Mouse (Mus musculus) midbrain, embryonic 12.5 days (tissue): ENCODE measurements around the gene Spryd3. TPM values are rescaled to one million over a fixed set of nuclear protein-coding genes. Genes with fewer than 3 reads are reported as not detected.
A peak's percentile ranks its signal among the peaks of the same experiment; 100 is the strongest.

Experiments used
- ATAC-seq: fragments of 200-750 bp; cut with Nextera tagmentation; 2 replicates; pipeline ENCODE4 v1.8.0; 2017; ENCODE audit warnings: low read depth, moderate TSS enrichment, moderate library complexity; ENCODE audit not compliant: low FRiP score
- H3K27ac ChIP-seq: fragments of 300-500 bp; sonication (generic); replicated peaks from 2 replicates; pipeline ENCODE4 v1.5.1; 2016; ENCODE audit warnings: mild to moderate bottlenecking
- H3K27me3 ChIP-seq: fragments of 300-500 bp; sonication (generic); 2 replicates; pipeline ENCODE4 v1.6.1; 2016; ENCODE audit warnings: mild to moderate bottlenecking
- H3K36me3 ChIP-seq: fragments of 300-500 bp; sonication (generic); 2 replicates; pipeline ENCODE4 v1.6.1; 2016
- H3K4me1 ChIP-seq: fragments of 300-500 bp; sonication (generic); 2 replicates; pipeline ENCODE4 v1.6.1; 2016
- H3K4me2 ChIP-seq: fragments of 300-500 bp; sonication (generic); replicated peaks from 2 replicates; pipeline ENCODE4 v1.6.1; 2016; ENCODE audit warnings: mild to moderate bottlenecking, moderate library complexity
- H3K4me3 ChIP-seq: fragments of 300-500 bp; sonication (generic); 2 replicates; pipeline ENCODE4 v1.5.1; 2016; ENCODE audit warnings: mild to moderate bottlenecking
- H3K9ac ChIP-seq: fragments of 300-500 bp; sonication (generic); replicated peaks from 2 replicates; pipeline ENCODE4 v1.6.1; 2016; ENCODE audit warnings: mild to moderate bottlenecking, moderate library complexity
- H3K9me3 ChIP-seq: fragments of 300-500 bp; sonication (generic); 2 replicates; pipeline ENCODE4 v1.6.1; 2016; ENCODE audit warnings: mild to moderate bottlenecking
- WGBS: fragments of 180-500 bp; shearing (Covaris S2); methylation state at CpG from one replicate; pipeline ENCODE4 v1.1.7; 2016; 5-methylcytosine and 5-hydroxymethylcytosine counted together
- polyA plus RNA-seq: library from polyadenylated mRNA; unstranded; fragments of >200 nt; fragmentation: Nextera tagmentation; extraction: Ambion mirVana; gene quantifications from 2 replicates; pipeline ENCODE4 v1.2.1, GENCODE M21; 2016

The Spryd3 gene
- 19.3 and 20.2 TPM in 2 replicates for polyA plus RNA-seq

DNA sequence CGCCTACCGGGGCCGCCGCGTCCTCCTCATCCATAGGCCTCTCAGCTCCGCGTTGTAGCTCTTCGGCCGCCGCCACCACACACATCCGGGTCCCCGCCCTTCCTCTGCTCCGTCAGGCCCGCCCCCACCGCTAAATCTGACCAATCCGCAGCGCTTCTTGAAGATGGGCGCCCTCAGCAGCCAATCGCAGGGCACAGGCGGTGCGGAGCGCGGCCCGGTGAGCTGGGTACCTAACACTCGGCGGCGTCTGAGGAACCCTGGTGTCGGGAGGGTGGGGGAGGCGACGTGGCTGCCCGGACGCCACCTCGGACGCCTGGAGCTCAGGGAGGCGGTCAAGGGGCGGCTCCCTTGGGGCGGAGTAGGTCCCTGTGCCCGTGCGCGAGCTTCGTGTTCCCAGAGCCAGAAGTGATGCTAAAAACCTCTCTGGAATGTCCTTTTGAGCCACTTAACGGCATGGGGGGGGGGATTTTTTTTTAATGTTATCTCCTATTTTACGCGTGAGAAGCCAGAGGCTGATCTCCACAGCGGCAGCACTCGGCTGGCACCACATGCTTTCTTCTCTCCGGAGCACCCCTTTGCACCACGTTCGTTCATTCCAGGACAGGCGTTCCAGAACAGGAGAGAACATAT lies at the start of gene Spryd3:
Gene Spryd3 (minus strand): TSS at position 106 of the 630 bp plus-strand sequence.
- under 1% methylated on average over 50 of the region's 50 CpGs for WGBS
- peak within 1 kb of the TSS; percentile 72 for H3K4me2 ChIP-seq
- peak within 1 kb of the TSS; percentile 86 for H3K4me3 ChIP-seq
- H3K27me3 ChIP-seq = no peaks in the 10 kb centered on the region
- no peaks in the 10 kb centered on the region for H3K9me3 ChIP-seq
- H3K27ac ChIP-seq = peak within 1 kb of the TSS; percentile 84
- peak; percentile 100 for ATAC-seq
- H3K36me3 ChIP-seq = peaks cover 21% of the 10 kb centered on the region
- H3K9ac ChIP-seq = peak within 1 kb of the TSS; percentile 87
- peaks cover 17% of the 10 kb centered on the region for H3K4me1 ChIP-seq

DNA sequence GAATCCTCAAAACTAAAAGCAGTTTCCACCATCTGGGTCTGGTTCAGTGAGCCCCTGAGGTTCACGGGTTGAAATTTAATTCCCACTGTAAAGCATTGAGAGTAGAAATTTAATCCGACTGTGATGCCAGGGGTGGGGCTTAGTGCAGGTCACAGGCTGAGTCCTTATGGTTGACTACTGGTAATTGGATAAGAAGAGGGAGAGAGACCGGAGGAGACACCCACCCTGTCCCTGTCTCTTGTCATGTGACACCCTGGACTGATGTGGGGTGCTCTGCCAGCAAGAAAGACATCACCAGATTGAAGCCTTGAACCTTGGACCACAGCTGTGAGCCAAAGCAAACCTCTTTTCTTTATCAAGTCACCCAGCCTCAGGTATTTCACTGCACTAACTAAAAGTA lies 47.0 kb upstream of the Spryd3 start:
- Histone ChIP-seq H3K4me3 (no peak overlapping the region), H3K27me3 (no peaks in the 10 kb centered on the region), H3K27ac (no peak overlapping the region), H3K4me2 (no peak overlapping the region), H3K36me3 (peaks cover 7% of the 10 kb centered on the region; the same call in 1 of the 2 replicates), H3K9ac (no peak overlapping the region), H3K9me3 (no peaks in the 10 kb centered on the region), H3K4me1 (no peaks in the 10 kb centered on the region)
- no peak for ATAC-seq
- 86% methylated on average over 3 of the region's 3 CpGs for WGBS

DNA sequence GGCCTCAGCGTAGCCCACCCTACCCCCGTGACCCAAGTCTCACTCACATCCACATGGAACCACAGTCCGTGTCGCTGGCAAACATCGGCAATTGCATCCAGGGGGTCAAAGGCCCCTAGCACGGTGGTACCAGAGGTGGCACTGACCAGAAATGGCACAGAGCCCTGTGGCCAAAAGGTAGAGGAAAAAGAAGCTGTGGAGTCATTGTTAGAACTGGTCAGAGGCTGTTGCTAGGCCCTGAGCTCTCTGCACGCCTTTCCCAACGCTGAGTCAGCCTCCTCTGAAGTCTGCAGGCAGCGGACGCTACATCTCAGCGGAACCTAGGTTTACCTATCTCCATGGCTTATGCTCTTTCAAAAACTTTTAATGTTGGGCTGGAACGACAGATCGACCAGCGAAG lies 43.9 kb upstream of the Spryd3 start:
- ATAC-seq = no peak
- no peaks in the 10 kb centered on the region for H3K4me1 ChIP-seq
- H3K27me3 ChIP-seq = no peaks in the 10 kb centered on the region
- no peak overlapping the region for H3K4me2 ChIP-seq
- H3K36me3 ChIP-seq = 0 out of 2 replicates have a peak, but pooled peaks cover 7% of the 10 kb centered on the region
- 93% methylated on average over 14 of the region's 14 CpGs for WGBS
- no peak overlapping the region for H3K27ac ChIP-seq
- H3K9ac ChIP-seq = no peak overlapping the region
- H3K9me3 ChIP-seq = no peaks in the 10 kb centered on the region
- H3K4me3 ChIP-seq = no peak overlapping the region

DNA sequence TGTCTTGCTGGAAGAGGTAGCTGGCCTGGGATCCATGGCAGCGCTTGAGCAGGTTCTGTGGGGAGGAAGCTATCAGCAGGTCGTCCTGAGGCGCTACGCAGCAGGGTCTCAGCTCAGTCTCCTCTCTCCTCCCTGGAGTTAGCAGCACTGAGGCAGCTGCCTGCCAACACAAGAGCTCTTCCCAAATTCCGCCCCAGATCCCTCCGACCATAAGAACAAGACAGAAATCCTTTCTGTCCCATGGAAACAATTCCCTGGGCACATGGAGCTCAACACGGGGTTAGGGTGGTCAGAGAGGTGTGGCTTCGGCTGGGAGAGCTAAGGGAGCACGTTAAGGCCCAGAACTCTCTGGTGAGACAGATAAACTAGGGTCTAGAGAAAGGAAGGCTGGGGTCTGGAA lies 43.1 kb upstream of the Spryd3 start:
- Histone ChIP-seq H3K9me3 (no peaks in the 10 kb centered on the region), H3K4me1 (no peaks in the 10 kb centered on the region), H3K36me3 (0 out of 2 replicates have a peak, but pooled peaks cover 6% of the 10 kb centered on the region), H3K9ac (no peak overlapping the region), H3K27me3 (no peaks in the 10 kb centered on the region), H3K4me2 (no peak overlapping the region), H3K27ac (no peak overlapping the region), H3K4me3 (no peak overlapping the region)
- no peak for ATAC-seq
- WGBS = 79% methylated on average over 9 of the region's 9 CpGs

- H3K36me3 ChIP-seq = no peaks in the 10 kb centered on the region
- H3K27ac ChIP-seq = no peak overlapping the region
- H3K4me3 ChIP-seq = no peak overlapping the region
- WGBS = 12% methylated on average over 6 of the region's 6 CpGs
- no peaks in the 10 kb centered on the region for H3K27me3 ChIP-seq
- no peak overlapping the region for H3K9ac ChIP-seq
- no peaks in the 10 kb centered on the region for H3K9me3 ChIP-seq
- H3K4me2 ChIP-seq = no peak overlapping the region
- H3K4me1 ChIP-seq = no peaks in the 10 kb centered on the region
- ATAC-seq = no peak
Measured at GRCm38 (mm10) chr15:102178279-102178678, 42.2 kb upstream of the Spryd3 start.

DNA sequence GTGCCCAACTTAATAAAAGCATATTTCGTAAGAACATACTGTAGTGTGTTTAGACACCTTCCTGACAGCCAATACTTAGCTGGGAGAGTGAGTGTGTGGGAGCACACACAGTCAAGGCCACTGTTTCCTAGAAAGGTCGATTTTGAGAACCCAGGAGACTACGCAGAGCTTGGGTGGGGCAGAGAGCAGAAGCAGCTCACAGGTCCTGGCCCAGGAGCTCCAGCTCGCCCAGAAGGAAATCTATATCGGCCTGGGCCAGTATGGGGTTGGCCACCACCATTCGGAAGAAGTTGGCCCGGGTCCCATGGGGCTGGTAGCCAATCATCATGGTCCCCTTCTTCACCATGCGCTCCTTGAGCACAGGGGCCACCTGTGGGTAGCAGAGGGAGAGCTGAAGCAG lies 41.4 kb upstream of the Spryd3 start:
- no peak for ATAC-seq
- H3K27ac ChIP-seq = no peak overlapping the region
- H3K9ac ChIP-seq = no peak overlapping the region
- WGBS = 86% methylated on average over 8 of the region's 8 CpGs
- H3K9me3 ChIP-seq = no peaks in the 10 kb centered on the region
- H3K4me1 ChIP-seq = no peaks in the 10 kb centered on the region
- no peak overlapping the region for H3K4me3 ChIP-seq
- H3K36me3 ChIP-seq = no peaks in the 10 kb centered on the region
- H3K27me3 ChIP-seq = no peaks in the 10 kb centered on the region
- H3K4me2 ChIP-seq = no peak overlapping the region

- Histone ChIP-seq H3K4me1 (no peaks in the 10 kb centered on the region), H3K27ac (no peak overlapping the region), H3K9ac (no peak overlapping the region), H3K9me3 (no peaks in the 10 kb centered on the region), H3K4me2 (no peak overlapping the region), H3K36me3 (no peaks in the 10 kb centered on the region), H3K27me3 (no peaks in the 10 kb centered on the region), H3K4me3 (no peak overlapping the region)
- 89% methylated on average over 7 of the region's 7 CpGs for WGBS
- ATAC-seq = no peak
Measured at GRCm38 (mm10) chr15:102176571-102177316, 40.7 kb upstream of the Spryd3 start.

- Histone ChIP-seq H3K36me3 (no peaks in the 10 kb centered on the region), H3K4me3 (no peak overlapping the region), H3K27me3 (no peaks in the 10 kb centered on the region), H3K27ac (no peak overlapping the region), H3K4me1 (no peaks in the 10 kb centered on the region), H3K9ac (no peak overlapping the region), H3K9me3 (no peaks in the 10 kb centered on the region), H3K4me2 (no peak overlapping the region)
- 86% methylated on average over 16 of the region's 16 CpGs for WGBS
- ATAC-seq = no peak
Measured at GRCm38 (mm10) chr15:102175736-102176319, 39.8 kb upstream of the Spryd3 start.

DNA sequence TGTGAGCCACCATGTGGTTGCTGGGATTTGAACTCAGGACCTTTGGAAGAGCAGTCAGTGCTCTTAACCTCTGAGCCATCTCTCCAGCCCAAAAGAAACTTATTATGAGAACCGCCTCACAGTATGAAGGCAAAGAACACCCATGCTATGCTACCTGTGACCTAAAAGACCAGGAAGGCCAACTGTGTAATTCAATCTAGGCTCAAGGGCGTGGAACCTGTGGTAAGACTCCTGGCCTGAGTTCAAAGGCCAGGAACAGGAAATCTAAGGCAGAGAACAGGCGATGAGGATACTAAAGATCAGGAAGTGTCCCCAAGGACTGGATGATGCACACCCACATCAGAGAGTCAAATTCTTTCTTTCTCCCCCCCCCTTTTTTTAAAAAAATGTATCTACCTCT lies 37.5 kb upstream of the Spryd3 start:
- no peak for ATAC-seq
- WGBS = 95% methylated on average over 3 of the region's 3 CpGs
- Histone ChIP-seq H3K36me3 (no peaks in the 10 kb centered on the region), H3K27ac (no peak overlapping the region), H3K9ac (no peak overlapping the region), H3K4me1 (no peaks in the 10 kb centered on the region), H3K4me3 (no peak overlapping the region), H3K9me3 (no peaks in the 10 kb centered on the region), H3K4me2 (no peak overlapping the region), H3K27me3 (no peaks in the 10 kb centered on the region)

DNA sequence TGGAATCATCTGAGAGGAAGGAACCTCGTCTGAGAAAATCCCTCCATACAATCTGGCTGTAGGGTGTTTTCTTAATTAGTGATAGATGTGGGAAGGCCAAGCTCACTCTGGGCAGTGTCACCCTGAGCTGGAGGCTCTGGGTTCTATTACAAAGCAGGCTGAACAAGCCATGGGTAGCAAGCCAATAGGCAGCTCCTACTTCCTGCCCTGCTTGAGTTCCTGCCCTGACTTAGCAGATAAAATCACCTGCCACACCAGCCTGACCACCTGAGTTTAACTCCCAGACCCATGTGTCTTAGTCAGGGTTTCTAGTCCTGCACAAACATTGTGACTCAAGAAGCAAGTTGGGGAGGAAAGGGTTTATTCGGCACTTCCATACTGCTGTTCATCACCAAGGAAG lies 33.0 kb upstream of the Spryd3 start:
- 78% methylated on average over 2 of the region's 2 CpGs for WGBS
- no peak for ATAC-seq

DNA sequence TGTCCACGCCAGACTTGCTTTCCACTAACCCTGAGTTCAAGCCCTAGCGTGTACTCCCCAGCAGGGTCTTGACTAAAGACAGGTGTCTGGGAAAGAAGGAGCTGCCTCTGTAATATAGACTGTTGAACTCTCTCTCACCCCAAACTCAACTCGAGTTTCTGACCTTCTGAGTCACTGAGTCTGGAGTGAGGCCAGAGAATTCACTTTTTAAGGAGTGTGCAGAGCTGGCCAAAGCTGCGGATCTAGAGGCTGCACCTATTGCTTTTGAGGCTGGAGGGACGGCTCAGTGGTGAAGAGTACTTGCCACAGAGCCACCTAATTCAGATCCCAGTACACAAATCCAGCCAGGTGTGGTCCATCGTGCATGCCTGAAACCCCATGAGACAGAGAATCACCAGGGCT lies 31.6 kb upstream of the Spryd3 start:
- Histone ChIP-seq H3K27me3 (no peaks in the 10 kb centered on the region), H3K9ac (no peak overlapping the region), H3K4me1 (no peaks in the 10 kb centered on the region), H3K9me3 (no peaks in the 10 kb centered on the region), H3K4me3 (no peak overlapping the region), H3K27ac (no peak overlapping the region), H3K36me3 (no peaks in the 10 kb centered on the region), H3K4me2 (no peak overlapping the region)
- 63% methylated on average over 6 of the region's 6 CpGs for WGBS
- no peak for ATAC-seq

More for the DNA sequence above, 33.0 kb upstream of the Spryd3 start:
- Histone ChIP-seq H3K9ac (no peak overlapping the region), H3K36me3 (no peaks in the 10 kb centered on the region), H3K9me3 (no peaks in the 10 kb centered on the region), H3K4me1 (no peaks in the 10 kb centered on the region), H3K4me2 (no peak overlapping the region), H3K27ac (no peak overlapping the region), H3K27me3 (no peaks in the 10 kb centered on the region), H3K4me3 (no peak overlapping the region)

DNA sequence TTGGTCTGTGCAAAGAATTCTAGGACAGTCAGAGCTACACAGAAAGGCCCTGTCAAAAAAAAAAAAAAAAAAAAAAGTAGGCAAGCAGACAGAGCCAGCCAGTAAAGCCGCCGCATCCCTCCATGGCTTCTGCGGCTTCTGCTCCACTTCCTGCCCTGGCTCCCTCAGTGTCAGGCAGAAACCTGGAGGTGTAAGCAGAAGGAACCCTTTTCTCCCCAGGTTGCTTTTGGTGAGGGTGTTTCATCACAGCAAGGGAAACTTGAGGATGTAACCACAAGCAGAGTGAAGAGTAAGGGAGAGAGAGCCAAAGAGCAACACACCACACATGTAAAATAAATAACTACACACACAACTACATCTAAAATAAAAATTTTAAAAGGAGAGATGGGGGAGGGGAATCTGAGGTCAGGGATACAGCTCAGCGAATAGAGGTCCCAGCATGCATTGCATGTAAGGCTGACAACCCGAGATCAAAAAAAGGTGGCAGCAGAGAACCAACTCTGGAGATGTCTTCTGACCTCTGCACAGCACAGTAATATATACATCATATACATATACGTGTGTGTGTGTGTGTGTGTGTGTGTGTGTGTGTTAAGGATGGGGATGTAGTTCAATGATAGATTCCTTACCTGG lies 29.6 kb upstream of the Spryd3 start:
- Histone ChIP-seq H3K4me3 (no peak overlapping the region), H3K27me3 (no peaks in the 10 kb centered on the region), H3K36me3 (no peaks in the 10 kb centered on the region), H3K27ac (no peak overlapping the region), H3K9ac (no peak overlapping the region), H3K4me1 (no peaks in the 10 kb centered on the region), H3K4me2 (no peak overlapping the region), H3K9me3 (no peaks in the 10 kb centered on the region)
- no peak for ATAC-seq
- 65% methylated on average over 6 of the region's 6 CpGs for WGBS
